Mouse (Mus musculus): ENCODE measurements around the gene Lrp10.

Lrp10 gene

DNA sequence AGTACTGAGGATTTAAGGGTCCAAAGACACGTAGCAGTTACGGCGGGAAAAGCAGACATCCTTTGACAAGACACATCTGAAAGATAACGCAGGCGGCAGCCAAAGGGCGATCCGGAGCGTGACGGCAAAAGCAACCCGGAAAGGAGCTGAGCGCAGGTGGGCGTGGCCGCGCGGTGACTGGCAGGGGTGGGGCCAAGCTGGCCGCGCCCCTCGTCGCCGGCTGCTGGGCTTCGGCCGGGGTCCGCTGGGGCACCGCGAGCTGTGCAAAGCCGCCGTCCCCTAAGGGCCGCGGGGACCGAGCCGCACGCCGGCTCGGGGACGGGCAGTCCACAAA, at the start of gene Lrp10:
Gene Lrp10 (plus strand): TSS at position 179 of the 334 bp plus-strand sequence.
- DNase-seq: peak; percentile 94

- DNase-seq: peak in 1 of 2 experiments; percentile 67
Observed at GRCm38 (mm10) chr14:54415241-54416020, 48.5 kb upstream of the Lrp10 start.

DNA sequence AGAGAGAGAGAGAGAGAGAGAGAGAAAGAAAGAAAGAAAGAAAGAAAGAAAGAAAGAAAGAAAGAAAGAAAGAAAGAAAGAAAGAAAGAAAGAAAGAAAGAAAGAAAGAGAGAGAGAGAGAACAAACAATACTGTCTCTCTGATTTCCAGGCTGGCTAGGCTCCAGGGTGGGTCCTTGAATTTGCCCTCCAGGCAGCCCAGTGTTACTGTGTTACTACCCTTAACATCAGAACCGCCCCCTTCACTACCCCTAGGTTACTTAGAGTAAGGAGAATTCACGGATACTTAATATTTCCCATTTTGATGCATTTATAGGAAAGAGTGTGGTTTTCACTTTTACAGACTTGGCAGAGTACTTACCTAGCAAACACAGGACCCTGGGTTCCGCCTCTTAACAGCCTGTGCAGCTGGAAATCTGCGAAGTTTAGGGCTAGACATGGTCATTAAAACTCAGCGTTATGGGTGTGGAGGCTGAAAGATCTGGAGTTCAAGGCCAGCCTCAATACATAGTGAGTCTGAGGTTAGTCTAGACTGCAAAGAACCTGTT, 47.6 kb upstream of the Lrp10 start:
- no peak for DNase-seq

- DNase-seq: no peak
Observed at GRCm38 (mm10) chr14:54416830-54417229, 47.1 kb upstream of the Lrp10 start.

GRCm38 (mm10) chr14:54417623-54418081, 46.3 kb upstream of the Lrp10 start, which contains the start of gene Slc7a7:
Gene Slc7a7 (minus strand): TSS chr14:54417780.
- DNase-seq: peak; percentile 59 to 63

- no peak for DNase-seq
Observed at GRCm38 (mm10) chr14:54421014-54421413, 42.9 kb upstream of the Lrp10 start.

- peak in 1 of 2 experiments; percentile 53 for DNase-seq
Observed at GRCm38 (mm10) chr14:54423406-54423805, 40.5 kb upstream of the Lrp10 start.

DNA sequence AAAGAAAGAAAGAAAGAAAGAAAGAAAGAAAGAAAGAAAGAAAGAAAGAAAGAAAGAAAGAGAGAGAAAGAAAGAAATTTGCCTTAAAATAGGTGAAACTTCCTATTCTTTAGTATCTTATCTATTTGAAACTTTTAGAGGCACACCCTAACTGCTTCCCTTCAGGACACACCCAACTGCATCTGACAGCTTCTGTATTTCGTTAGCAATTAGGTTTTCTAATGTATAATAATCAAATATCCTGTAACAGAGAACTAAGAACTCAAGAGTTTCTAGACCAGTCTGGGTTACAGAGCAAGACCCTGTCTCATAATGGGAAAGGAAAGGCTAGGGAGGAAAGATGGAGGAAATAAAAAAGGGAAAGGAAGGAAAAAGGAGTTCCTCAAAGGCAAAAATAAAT, 39.3 kb upstream of the Lrp10 start:
- no peak for DNase-seq

- no peak for DNase-seq
Observed at GRCm38 (mm10) chr14:54425540-54425939, 38.4 kb upstream of the Lrp10 start.

DNA sequence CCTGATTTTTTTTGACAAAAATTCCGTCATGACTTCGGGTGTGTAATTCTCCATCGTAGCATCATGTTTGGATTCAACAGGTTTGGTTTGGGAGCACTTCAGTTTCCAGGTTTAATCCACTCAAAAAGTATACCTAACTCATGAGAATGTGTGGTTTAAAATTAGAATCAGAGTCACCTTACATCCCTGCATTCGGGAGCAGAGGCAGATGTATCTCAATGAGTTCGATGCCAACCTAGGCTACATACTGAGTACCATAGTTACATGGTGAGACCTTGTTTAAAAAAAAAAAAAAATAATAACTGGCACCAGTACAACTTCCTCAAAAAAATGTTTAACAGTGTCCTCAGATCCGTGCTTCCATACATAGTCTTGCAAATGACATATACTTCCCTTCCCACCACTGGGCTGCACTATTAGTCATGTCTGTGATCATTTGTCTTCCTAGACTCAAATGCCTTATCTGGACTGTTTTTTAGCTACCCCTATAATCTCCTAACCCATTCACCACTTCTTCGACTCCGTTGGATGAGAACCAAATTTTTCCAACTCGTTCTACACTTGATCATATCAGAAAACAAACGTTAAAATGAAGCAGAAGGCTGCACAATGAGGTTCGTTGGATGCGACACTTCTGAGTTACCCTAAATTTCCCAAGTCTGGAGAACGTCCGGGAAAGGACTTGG, 37.8 kb upstream of the Lrp10 start:
- no peak for DNase-seq

DNA sequence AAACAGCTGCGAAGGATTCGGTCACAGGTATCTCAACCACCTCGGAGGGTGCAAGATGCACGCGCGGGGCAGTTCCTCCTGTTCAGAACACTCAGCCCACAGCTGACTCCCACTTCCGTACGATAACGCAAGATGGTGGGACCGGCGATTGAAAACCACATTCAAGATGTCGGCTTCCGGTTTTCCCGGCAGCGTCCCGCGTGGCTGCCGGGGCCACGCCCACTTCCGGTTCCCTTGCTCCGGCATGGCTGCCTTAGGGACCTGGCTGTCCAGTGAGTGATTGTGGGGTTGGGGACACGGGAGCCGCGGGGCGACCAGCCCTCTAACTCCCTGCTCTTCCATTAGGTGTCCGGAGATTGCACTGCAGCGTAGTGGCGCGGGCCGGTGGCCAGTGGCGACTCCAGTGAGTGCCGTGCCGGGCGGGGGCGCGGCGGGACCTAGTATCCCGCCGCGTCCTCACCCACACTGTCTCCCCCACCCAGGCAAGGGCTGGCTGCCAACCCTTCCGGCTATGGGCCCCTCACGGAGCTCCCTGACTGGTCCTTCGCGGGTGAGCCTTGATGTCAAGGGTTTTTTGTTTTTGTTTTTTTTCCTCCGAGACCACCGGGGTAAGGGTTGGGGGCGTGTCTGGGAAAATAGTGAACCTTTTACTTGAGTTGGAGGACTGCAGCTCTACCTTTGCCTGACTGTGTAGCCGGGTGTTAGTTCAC, 37.1 kb upstream of the Lrp10 start, which contains the start of gene Mrpl52:
Gene Mrpl52 (plus strand): TSS at position 221 of the 710 bp plus-strand sequence.
- DNase-seq: peak; percentile 94 to 96

DNA sequence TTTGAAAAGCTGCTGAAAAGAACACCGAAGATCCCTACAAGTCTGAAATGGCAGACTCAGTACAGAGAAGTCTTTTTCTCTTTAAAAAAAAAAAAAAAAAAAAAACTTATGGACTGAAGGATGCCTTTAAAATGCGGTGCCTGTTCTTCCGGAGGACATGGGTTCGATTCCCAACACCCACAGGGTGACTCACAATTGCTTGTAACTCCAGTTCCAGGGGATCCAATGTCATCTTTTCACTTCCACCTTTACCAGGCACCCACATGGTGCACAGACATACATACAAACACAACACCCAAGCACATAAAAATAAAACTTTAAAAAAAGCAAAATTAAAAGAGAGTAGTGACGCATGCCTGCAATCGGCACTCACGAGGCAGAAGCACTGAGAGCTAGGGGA, 36.2 kb upstream of the Lrp10 start:
- DNase-seq: no peak

GRCm38 (mm10) chr14:54428421-54428820, 35.5 kb upstream of the Lrp10 start:
- no peak for DNase-seq

- DNase-seq: no peak
Observed at GRCm38 (mm10) chr14:54429332-54430093, 34.4 kb upstream of the Lrp10 start.

DNA sequence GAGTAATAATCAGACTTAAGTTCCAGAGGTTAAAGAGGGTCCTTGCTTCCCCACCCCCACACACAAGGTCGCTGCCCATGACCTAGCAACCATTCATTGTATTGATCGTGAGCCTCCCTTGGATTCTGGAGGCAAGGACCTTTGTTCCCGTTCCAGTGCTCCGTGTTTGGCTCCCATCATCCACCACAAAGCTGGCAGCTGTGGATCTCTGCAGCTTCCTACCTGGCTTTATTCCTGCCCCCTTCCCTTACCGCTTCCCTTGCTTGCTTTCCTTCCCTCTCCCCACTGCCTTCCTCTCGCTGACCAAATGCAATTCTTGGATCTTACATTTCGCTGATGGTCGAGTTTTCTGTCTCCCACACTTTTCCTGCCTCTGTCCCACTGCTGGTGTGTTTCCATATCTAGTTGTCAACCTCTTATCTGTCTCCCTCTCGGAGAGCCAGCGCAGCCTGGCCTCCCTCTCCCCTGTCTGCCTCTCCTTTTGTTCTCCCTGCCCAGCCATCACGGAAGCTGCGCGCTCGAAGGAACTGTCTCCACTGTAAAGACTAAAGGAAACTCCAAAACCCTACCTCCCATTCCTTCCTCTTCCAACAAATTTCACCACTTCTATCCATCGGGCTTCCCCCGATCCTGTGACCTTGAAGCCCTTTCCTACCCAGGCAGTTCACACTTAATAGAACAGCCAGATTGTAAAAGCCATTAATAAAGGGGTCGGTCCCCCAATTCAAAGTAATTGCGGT, 33.4 kb upstream of the Lrp10 start:
- DNase-seq: no peak

GRCm38 (mm10) chr14:54431334-54432077, 32.4 kb upstream of the Lrp10 start, which contains the start of gene Mmp14:
Gene Mmp14 (plus strand): TSS chr14:54431612.
- peak; percentile 85 to 90 for DNase-seq

- peak; percentile 75 to 83 for DNase-seq
Observed at GRCm38 (mm10) chr14:54432078-54432836, 31.7 kb upstream of the Lrp10 start.

DNA sequence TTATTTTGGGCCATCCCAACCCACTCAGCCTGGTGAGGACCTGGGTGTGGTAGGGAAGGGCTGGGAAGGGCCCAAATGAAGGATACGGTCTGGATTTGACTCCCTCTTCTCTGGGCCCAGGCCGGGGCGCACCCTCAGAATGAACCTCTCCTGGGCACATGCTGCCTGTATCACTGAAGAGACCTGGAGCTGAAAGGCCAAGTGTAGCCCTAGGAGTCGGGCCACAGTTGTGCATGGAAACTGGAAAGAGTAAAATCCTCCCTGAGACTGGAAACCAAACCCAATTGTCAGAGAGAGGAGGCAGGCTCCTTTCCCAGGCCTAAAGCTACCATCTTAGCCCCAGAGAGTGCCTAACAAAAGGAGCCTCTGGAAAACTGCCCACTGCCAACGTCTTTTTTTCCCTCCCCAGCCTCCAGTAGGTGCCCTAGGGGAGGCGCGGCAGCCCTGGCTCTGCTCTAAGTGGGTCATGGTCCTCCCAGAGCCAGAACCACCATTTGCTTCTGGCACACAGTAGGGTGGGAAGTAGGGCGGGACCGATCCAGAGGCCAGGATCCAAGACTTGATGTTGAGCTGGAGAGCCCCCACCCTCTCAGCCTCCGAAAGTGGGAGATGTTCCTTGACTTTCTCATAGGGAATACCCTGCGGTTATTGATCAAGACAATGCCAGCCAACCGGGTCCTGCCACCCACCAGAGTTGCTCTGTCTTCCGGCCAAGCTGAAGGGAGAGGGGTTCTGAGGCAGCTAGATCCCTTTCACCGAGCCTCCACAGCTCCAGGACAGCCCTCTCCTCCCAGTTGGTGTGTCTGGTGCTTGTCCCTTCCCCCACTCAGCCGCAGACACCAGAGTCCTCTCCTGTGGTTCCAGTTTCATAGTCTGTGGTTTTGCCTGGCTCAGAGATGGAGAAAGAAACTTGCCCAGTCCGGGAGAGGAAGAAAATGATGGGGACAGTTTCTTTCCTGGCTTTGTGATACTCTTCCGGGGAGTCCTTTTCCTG, 30.8 kb upstream of the Lrp10 start:
- no peak for DNase-seq
